Mouse (Mus musculus) neural tube, embryonic 14.5 days (tissue): Measurements from ENCODE around the gene Rasd2. TPM values are rescaled to one million over a fixed set of nuclear protein-coding genes. Genes with fewer than 3 reads are reported as not detected.

Experiments used
- ATAC-seq: fragments of 200-750 bp; cut with Nextera tagmentation; 2 replicates; pipeline ENCODE4 v1.8.0; 2017; ENCODE audit warnings: low read depth, mild to moderate bottlenecking, moderate TSS enrichment, moderate library complexity
- H3K27ac ChIP-seq: fragments of 300-500 bp; sonication (generic); 2 replicates; pipeline ENCODE4 v1.5.1; 2014; ENCODE audit warnings: low read depth, mild to moderate bottlenecking, control low read depth, low read length, moderate library complexity, mixed read lengths
- H3K27me3 ChIP-seq: fragments of 300-500 bp; sonication (generic); 2 replicates; pipeline ENCODE4 v1.6.1; 2014; ENCODE audit warnings: low read length; ENCODE audit not compliant: control insufficient read depth, insufficient read depth
- H3K36me3 ChIP-seq: fragments of 300-500 bp; sonication (generic); 2 replicates; pipeline ENCODE4 v1.6.1; 2014; ENCODE audit warnings: low read length, mixed read lengths; ENCODE audit not compliant: control insufficient read depth, insufficient read depth
- H3K4me1 ChIP-seq: fragments of 300-500 bp; sonication (generic); 2 replicates; pipeline ENCODE4 v1.6.1; 2014; ENCODE audit warnings: low read length; ENCODE audit not compliant: control insufficient read depth, insufficient read depth
- H3K4me2 ChIP-seq: fragments of 300-500 bp; sonication (generic); 2 replicates; pipeline ENCODE4 v1.6.1; 2014; ENCODE audit warnings: mild to moderate bottlenecking, low read depth, low read length, control low read depth
- H3K4me3 ChIP-seq: fragments of 300-500 bp; sonication (generic); 2 replicates; pipeline ENCODE4 v1.5.1; 2014; ENCODE audit warnings: low read depth, low read length, control low read depth, mixed read lengths
- H3K9ac ChIP-seq: fragments of 300-500 bp; sonication (generic); replicated peaks from 2 replicates; pipeline ENCODE4 v1.6.1; 2014; ENCODE audit warnings: low read depth, mild to moderate bottlenecking, control low read depth, low read length, mixed read lengths
- H3K9me3 ChIP-seq: fragments of 300-500 bp; sonication (generic); 2 replicates; pipeline ENCODE4 v1.6.1; 2016; ENCODE audit warnings: low read length; ENCODE audit not compliant: control insufficient read depth
- whole genome bisulfite sequencing: fragments of 180-500 bp; shearing (Covaris S2); extraction: QIAGEN DNeasy Blood & Tissue Kit; methylation state at CpG from one replicate; pipeline ENCODE4 v1.1.7; 2014; 5-methylcytosine and 5-hydroxymethylcytosine counted together
- polyA plus RNA-seq: library from polyadenylated mRNA; unstranded; fragments of >200 nt; fragmentation: Nextera tagmentation; extraction: Ambion mirVana; gene quantifications from 2 replicates; pipeline ENCODE4 v1.2.1, GENCODE M21; 2014

Gene Rasd2
- polyA plus RNA-seq, 1 experiment from 2014 or later: 3.1 TPM

DNA sequence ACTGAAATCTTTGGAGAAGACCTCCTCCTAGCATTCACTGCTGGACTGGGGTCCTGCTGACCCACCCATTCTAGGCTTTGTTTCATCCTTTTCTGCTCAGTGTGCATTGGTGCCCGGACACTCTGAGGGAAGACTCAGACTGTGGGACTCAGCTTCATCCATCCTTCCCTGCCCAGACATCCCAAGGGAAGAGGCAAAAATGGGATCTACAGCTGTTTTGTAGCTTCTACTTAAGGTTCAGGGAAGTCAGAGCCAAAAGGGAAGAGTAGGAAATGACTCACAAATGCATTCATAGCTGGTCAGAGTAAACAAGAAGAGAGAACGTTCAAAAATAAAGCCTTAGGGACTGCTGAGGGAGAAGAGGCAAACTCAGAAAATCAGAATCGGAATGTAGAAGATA is 40.3 kb downstream of the Rasd2 start:
- H3K4me2 ChIP-seq: no peak overlapping the region
- WGBS: 94% methylated on average over 3 of the region's 3 CpGs
- no peak overlapping the region for H3K9ac ChIP-seq
- no peaks in the 10 kb centered on the region for H3K9me3 ChIP-seq
- no peaks in the 10 kb centered on the region for H3K27me3 ChIP-seq
- no peak overlapping the region for H3K4me3 ChIP-seq
- no peaks in the 10 kb centered on the region for H3K36me3 ChIP-seq
- no peak overlapping the region for H3K27ac ChIP-seq
- H3K4me1 ChIP-seq: no peaks in the 10 kb centered on the region
- ATAC-seq: no peak

- Histone ChIP-seq H3K9ac (no peak overlapping the region), H3K9me3 (no peaks in the 10 kb centered on the region), H3K4me3 (no peak overlapping the region), H3K4me2 (no peak overlapping the region), H3K36me3 (no peaks in the 10 kb centered on the region), H3K27ac (no peak overlapping the region), H3K27me3 (no peaks in the 10 kb centered on the region), H3K4me1 (no peaks in the 10 kb centered on the region)
- ATAC-seq: no peak
- 95% methylated on average over 3 of the region's 3 CpGs for WGBS
Measured at GRCm38 (mm10) chr8:75255635-75256034, 41.9 kb downstream of the Rasd2 start.

- no peak overlapping the region for H3K4me2 ChIP-seq
- H3K27me3 ChIP-seq: no peaks in the 10 kb centered on the region
- no peak overlapping the region for H3K27ac ChIP-seq
- H3K4me3 ChIP-seq: no peak overlapping the region
- ATAC-seq: no peak
- no peaks in the 10 kb centered on the region for H3K36me3 ChIP-seq
- no peaks in the 10 kb centered on the region for H3K4me1 ChIP-seq
- WGBS: 36% methylated on average over 4 of the region's 4 CpGs
- no peak overlapping the region for H3K9ac ChIP-seq
- H3K9me3 ChIP-seq: no peaks in the 10 kb centered on the region
Measured at GRCm38 (mm10) chr8:75272166-75272565, 58.4 kb downstream of the Rasd2 start.

Other genes starting within 250 kb of the Rasd2 start
- 46.3 and 49.2 TPM in 2 replicates for gene Hmgxb4, start 220.6 kb upstream of the Rasd2 start, polyA plus RNA-seq
- 34.6 and 36.1 TPM in 2 replicates for gene Tom1, start 180.2 kb upstream of the Rasd2 start, polyA plus RNA-seq
- 3.1 and 8.9 TPM in 2 replicates for gene Hmox1, start 120.3 kb upstream of the Rasd2 start, polyA plus RNA-seq
- 21.5 and 24.6 TPM in 2 replicates for gene Mcm5, start 104.4 kb upstream of the Rasd2 start, polyA plus RNA-seq
- not detected in 2 replicates for gene Gm10358, start 192.6 kb downstream of the Rasd2 start, polyA plus RNA-seq
- not detected in 2 replicates for gene Iqcm, start 234.8 kb downstream of the Rasd2 start, polyA plus RNA-seq